Mouse (Mus musculus) cortical plate, adult 2 months (tissue): ENCODE results near the gene Mtf2. TPM values are rescaled to one million over a fixed set of nuclear protein-coding genes. Genes with fewer than 3 reads are reported as not detected.
"Not testable (repeated sequence)": the region's sequence is repeated elsewhere in the genome, so short reads cannot be mapped to it uniquely, and the experiment has no call there.

Source experiments
- H3K27ac ChIP-seq: fragments of 200-500 bp; 2 replicates; pipeline ENCODE4 v1.5.1; 2012; ENCODE audit warnings: low read length, control low read depth, inconsistent platforms; ENCODE audit not compliant: insufficient read depth
- H3K4me1 ChIP-seq: fragments of 200-500 bp; 2 replicates; pipeline ENCODE4 v1.6.1; 2011; ENCODE audit warnings: low read length; ENCODE audit not compliant: control insufficient read depth, insufficient read depth
- H3K4me3 ChIP-seq: fragments of 200-500 bp; 2 replicates; pipeline ENCODE4 v1.5.1; 2011; ENCODE audit warnings: mild to moderate bottlenecking, low read length, control low read depth; ENCODE audit not compliant: insufficient read depth
- CTCF ChIP-seq: fragments of 200-500 bp; IDR thresholded peaks from 2 replicates; pipeline ENCODE4 v1.5.1; 2011; ENCODE audit warnings: mild to moderate bottlenecking, control low read depth, low read length; ENCODE audit not compliant: insufficient read depth; ENCODE audit errors: extremely low read depth
- POLR2A ChIP-seq: fragments of 200-500 bp; IDR thresholded peaks from 2 replicates; pipeline ENCODE4 v1.6.1; 2011; ENCODE audit warnings: mild to moderate bottlenecking, low read length, control low read depth; ENCODE audit not compliant: insufficient read depth; ENCODE audit errors: extremely low read depth
- polyA plus RNA-seq: library from polyadenylated mRNA; depleted of rRNA; stranded (reverse); fragments of >200 nt; gene quantifications from 2 replicates; pipeline ENCODE4 v1.2.3, GENCODE M21; 2012

Gene Mtf2
- polyA plus RNA-seq, 1 experiment, result 53.8 TPM

DNA sequence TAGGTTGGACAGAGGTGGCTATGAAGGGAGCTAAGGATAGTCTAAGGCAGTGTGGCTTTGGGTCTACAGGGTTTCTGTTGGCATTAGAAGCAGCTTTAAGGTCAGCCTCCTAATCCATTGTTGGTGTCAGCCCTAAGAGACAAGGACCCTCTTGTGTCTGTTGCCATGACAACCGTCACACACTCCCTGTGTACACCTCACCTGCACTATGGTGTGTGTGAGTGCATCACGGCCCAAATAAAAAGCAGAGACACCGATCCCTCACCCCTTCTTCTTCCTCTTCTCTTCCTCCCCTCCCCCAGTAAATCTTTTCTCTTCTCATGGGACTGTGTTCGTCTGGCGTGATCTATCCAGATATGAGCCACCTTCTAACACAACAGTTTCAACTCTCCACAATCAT lies 23.4 kb upstream of the Mtf2 start:
- no peak for TF ChIP-seq POLR2A
- TF ChIP-seq CTCF, result no peak
- H3K4me1 ChIP-seq, result no peaks in the 10 kb centered on the region
- no peak overlapping the region for H3K4me3 ChIP-seq
- no peak overlapping the region for H3K27ac ChIP-seq

- Histone ChIP-seq H3K27ac (no peak overlapping the region), H3K4me3 (no peak overlapping the region), H3K4me1 (no peaks in the 10 kb centered on the region)
- TF ChIP-seq CTCF (no peak), POLR2A (no peak)
Observed at GRCm38 (mm10) chr5:108043908-108044307, 21.6 kb upstream of the Mtf2 start.

DNA sequence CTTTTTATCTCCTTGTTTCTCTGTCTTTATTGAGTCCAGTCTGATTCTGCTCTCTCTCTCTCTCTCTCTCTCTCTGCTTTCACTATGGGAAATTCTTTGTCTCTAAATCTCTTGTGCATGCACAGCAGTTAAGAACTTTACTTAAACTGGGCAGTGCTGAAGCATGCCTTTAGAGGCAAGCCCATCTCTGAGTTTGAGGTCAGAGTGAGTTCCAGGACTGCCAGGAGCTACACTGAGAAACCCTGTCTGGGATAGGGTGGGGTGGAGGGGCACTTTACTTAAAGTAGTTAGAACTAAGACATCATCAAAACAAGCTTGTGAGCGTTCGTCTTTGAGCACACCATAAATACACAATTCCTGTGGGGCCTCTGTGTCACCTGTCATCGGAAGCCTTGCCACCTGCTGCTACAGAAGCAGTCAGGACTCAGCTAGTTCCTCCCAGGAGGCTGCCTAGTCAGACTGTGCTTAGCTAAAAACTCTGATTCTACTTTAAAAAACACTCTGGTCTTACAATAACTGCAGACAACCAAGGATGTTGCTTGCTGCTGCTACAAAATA lies 15.7 kb upstream of the Mtf2 start:
- Histone ChIP-seq H3K4me3 (no peak overlapping the region), H3K4me1 (no peaks in the 10 kb centered on the region), H3K27ac (no peak overlapping the region)
- TF ChIP-seq CTCF, result no peak
- no peak for TF ChIP-seq POLR2A

DNA sequence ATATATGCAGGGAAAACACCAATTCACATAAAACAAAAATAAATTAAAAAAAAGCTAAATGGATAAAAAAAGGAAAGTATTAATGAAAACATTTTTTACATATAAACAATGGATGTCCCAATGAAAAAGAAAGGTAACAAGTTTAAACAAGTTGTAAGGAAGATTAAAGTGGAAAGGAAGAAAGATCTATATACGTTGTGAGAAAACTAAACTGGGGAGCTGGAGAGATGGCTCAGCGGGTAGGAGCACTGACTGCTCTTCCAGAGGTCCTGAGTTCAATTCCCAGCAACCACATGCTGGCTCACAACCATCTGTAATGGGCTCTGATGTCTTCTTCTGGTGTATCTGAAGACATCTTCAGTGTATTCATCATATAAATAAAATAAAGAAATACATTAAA lies 14.4 kb upstream of the Mtf2 start:
- Histone ChIP-seq H3K27ac (no peak overlapping the region), H3K4me1 (no peaks in the 10 kb centered on the region), H3K4me3 (no peak overlapping the region)
- TF ChIP-seq POLR2A (no peak), CTCF (no peak)

- H3K4me3 ChIP-seq, H3K27ac ChIP-seq, H3K4me1 ChIP-seq: not testable (repeated sequence)
Observed at GRCm38 (mm10) chr5:108051727-108052126, 13.7 kb upstream of the Mtf2 start.

DNA sequence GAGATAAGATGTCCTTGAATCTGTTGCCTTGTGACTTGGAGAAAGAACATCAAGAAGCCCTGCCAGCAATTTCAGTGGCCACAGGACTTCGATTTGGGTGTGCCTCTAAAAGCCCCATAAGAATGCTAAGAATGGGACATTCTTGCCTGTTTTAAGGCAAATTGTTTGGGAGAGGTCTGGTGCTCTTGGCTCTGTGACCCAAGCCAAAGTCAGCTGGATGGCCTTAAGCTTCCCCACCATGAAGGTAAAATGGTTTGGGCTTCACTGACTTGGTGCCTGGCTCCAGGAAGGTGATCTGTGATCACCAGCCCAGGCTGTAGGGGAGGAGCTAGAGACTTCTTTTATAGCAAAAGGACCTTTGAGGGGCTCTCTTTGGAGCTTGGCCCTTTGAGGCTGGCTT lies 13.3 kb upstream of the Mtf2 start:
- TF ChIP-seq CTCF (no peak), POLR2A (no peak)
- no peaks in the 10 kb centered on the region for H3K4me1 ChIP-seq
- H3K4me3 ChIP-seq, result no peak overlapping the region
- no peak overlapping the region for H3K27ac ChIP-seq

GRCm38 (mm10) chr5:108053566-108053965 lies 11.9 kb upstream of the Mtf2 start:
- TF ChIP-seq CTCF, result no peak
- no peak for TF ChIP-seq POLR2A
- Histone ChIP-seq H3K4me3 (no peak overlapping the region), H3K4me1 (no peaks in the 10 kb centered on the region), H3K27ac (no peak overlapping the region)

DNA sequence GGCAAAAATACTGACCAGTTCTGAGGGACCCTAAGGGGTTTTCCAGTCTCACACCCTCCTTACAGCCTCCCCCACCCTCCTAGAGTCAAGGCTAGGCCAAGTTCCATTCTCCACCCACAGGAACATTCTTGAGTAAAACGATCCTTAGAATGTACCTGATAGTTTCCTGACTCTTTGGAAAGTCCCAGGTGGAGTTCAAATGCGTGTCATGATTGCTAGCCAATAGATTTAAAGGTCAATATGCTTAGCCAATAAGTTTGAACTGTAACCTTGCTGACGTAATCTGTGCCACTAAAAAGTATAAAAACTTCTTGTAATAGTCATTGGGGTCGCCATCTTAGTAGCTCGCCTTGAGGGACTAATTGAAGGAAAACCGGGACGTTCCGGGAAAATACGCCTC lies 5.1 kb upstream of the Mtf2 start:
- no peak overlapping the region for H3K4me3 ChIP-seq
- TF ChIP-seq POLR2A, result no peak
- TF ChIP-seq CTCF, result no peak
- no peak overlapping the region for H3K27ac ChIP-seq
- no peaks in the 10 kb centered on the region for H3K4me1 ChIP-seq

- H3K27ac ChIP-seq, result no peak overlapping the region
- no peak for TF ChIP-seq CTCF
- TF ChIP-seq POLR2A, result no peak
- H3K4me3 ChIP-seq, result no peak overlapping the region
- H3K4me1 ChIP-seq, result no peaks in the 10 kb centered on the region; the same call in 1 of the 2 replicates
Observed at GRCm38 (mm10) chr5:108072301-108072700, 6.8 kb downstream of the Mtf2 start.

- TF ChIP-seq POLR2A, result no peak
- no peak for TF ChIP-seq CTCF
- Histone ChIP-seq H3K27ac (no peak overlapping the region), H3K4me1 (no peaks in the 10 kb centered on the region), H3K4me3 (no peak overlapping the region)
Observed at GRCm38 (mm10) chr5:108076241-108076640, 10.8 kb downstream of the Mtf2 start.

DNA sequence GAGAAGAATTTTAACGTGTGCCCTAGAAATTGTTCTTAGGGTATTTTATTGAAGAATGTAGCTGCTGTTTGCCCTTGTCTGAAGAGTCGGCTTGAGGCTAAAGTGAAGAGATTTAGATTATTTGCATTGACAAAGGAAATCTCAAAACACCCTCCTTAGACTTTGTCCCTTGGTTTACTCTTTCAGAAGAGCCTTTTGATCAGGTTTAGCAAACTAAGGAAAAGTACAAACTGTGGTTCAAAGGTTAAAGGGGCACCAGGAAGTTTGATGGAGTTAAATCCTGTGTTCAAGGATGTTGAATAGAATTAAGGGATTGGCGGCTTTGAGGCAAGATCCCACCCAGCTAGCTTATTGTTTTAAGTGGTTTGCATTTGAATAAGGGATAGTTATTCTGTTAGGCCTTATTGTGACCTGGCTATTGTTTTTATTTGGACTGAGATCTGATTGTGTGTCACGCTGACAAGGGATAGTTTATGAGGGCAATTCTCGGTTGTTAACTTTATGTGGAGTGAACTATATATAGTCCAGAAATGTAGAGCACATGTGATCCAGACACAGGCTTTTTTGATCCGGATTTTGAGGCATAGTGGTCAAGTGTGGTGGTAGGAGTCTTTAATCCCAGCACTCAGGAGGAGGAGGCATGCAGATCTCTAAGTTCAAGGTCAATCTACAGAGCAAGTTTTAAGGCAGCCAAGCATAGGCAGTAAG lies 11.5 kb downstream of the Mtf2 start:
- Histone ChIP-seq H3K27ac (no peak overlapping the region), H3K4me3 (no peak overlapping the region), H3K4me1 (no peaks in the 10 kb centered on the region)
- TF ChIP-seq POLR2A, result no peak
- no peak for TF ChIP-seq CTCF
